Mouse (Mus musculus) liver, embryonic 11.5 days (tissue): ENCODE measurements around the gene Cwc27. TPM values are rescaled to one million over a fixed set of nuclear protein-coding genes. Genes with fewer than 3 reads are reported as not detected.
A peak's percentile ranks its signal among the peaks of the same experiment; 100 is the strongest.

Experiments used
- ATAC-seq: fragments of 200-750 bp; cut with Nextera tagmentation; replicated peaks from 2 replicates; pipeline ENCODE4 v1.8.0; 2017; ENCODE audit warnings: moderate number of reproducible peaks, mild to moderate bottlenecking, moderate TSS enrichment, moderate library complexity; ENCODE audit not compliant: low FRiP score
- DNase-seq: peaks from one replicate; pipeline ENCODE4 v3.0.0-alpha.2; 2017; ENCODE audit warnings: low spot score
- H3K27ac ChIP-seq: fragments of 300-500 bp; sonication (generic); 2 replicates; pipeline ENCODE4 v1.5.1; 2014; ENCODE audit warnings: mild to moderate bottlenecking, low read depth, low read length, control low read depth
- H3K27me3 ChIP-seq: fragments of 300-500 bp; sonication (generic); replicated peaks from 2 replicates; pipeline ENCODE4 v1.6.1; 2014; ENCODE audit warnings: low read length, mixed read lengths; ENCODE audit not compliant: control insufficient read depth, insufficient read depth
- H3K36me3 ChIP-seq: fragments of 300-500 bp; sonication (generic); 2 replicates; pipeline ENCODE4 v1.6.1; 2014; ENCODE audit warnings: mild to moderate bottlenecking, low read length, moderate library complexity, mixed read lengths; ENCODE audit not compliant: control insufficient read depth, insufficient read depth
- H3K4me1 ChIP-seq: fragments of 300-500 bp; sonication (generic); replicated peaks from 2 replicates; pipeline ENCODE4 v1.6.1; 2014; ENCODE audit warnings: low read length, mixed read lengths; ENCODE audit not compliant: control insufficient read depth, insufficient read depth
- H3K4me2 ChIP-seq: fragments of 300-500 bp; sonication (generic); 2 replicates; pipeline ENCODE4 v1.6.1; 2014; ENCODE audit warnings: mild to moderate bottlenecking, control low read depth, moderate library complexity
- H3K4me3 ChIP-seq: fragments of 300-500 bp; sonication (generic); 2 replicates; pipeline ENCODE4 v1.5.1; 2014; ENCODE audit warnings: low read depth, low read length, control low read depth
- H3K9ac ChIP-seq: fragments of 300-500 bp; sonication (generic); 2 replicates; pipeline ENCODE4 v1.6.1; 2014; ENCODE audit warnings: low read depth, low read length, control low read depth
- H3K9me3 ChIP-seq: fragments of 300-500 bp; sonication (generic); 2 replicates; pipeline ENCODE4 v1.6.1; 2016; ENCODE audit warnings: low read length, inconsistent platforms, mixed read lengths; ENCODE audit not compliant: control insufficient read depth
- WGBS: fragments of 180-500 bp; shearing (Covaris S2); extraction: QIAGEN DNeasy Blood & Tissue Kit; methylation state at CpG from one replicate; pipeline ENCODE4 v1.1.7; 2014; 5-methylcytosine and 5-hydroxymethylcytosine counted together
- polyA plus RNA-seq: library from polyadenylated mRNA; unstranded; fragments of >200 nt; fragmentation: Nextera tagmentation; extraction: Ambion mirVana; gene quantifications from 2 replicates; pipeline ENCODE4 v1.2.1, GENCODE M21; 2014

The Cwc27 gene
- polyA plus RNA-seq, 1 experiment from 2014 or later, result 21.7 TPM

GRCm38 (mm10) chr13:104742866-104743265 lies 74.1 kb downstream of the Cwc27 start:
- H3K36me3 ChIP-seq, result no peaks in the 10 kb centered on the region
- 88% methylated on average over 4 of the region's 4 CpGs for WGBS
- DNase-seq (no peak), ATAC-seq (no peak)
- no peaks in the 10 kb centered on the region for H3K27me3 ChIP-seq
- H3K9me3 ChIP-seq, result no peaks in the 10 kb centered on the region
- no peak overlapping the region for H3K4me3 ChIP-seq
- no peaks in the 10 kb centered on the region for H3K4me1 ChIP-seq
- no peak overlapping the region for H3K4me2 ChIP-seq
- no peak overlapping the region for H3K9ac ChIP-seq
- H3K27ac ChIP-seq, result no peak overlapping the region

- H3K36me3 ChIP-seq, result no peaks in the 10 kb centered on the region
- no peak overlapping the region for H3K4me2 ChIP-seq
- no peak overlapping the region for H3K4me3 ChIP-seq
- H3K9me3 ChIP-seq, result no peaks in the 10 kb centered on the region
- H3K4me1 ChIP-seq, result no peaks in the 10 kb centered on the region
- H3K27me3 ChIP-seq, result no peaks in the 10 kb centered on the region
- ATAC-seq, result no peak
- no peak overlapping the region for H3K9ac ChIP-seq
- DNase-seq, result no peak
- H3K27ac ChIP-seq, result no peak overlapping the region
- WGBS, result 71% methylated on average over 3 of the region's 3 CpGs
These were observed 87.5 kb downstream of the Cwc27 start for GRCm38 (mm10) chr13:104729261-104730046.

- Histone ChIP-seq H3K4me1 (no peaks in the 10 kb centered on the region), H3K4me2 (no peak overlapping the region), H3K9ac (no peak overlapping the region), H3K9me3 (no peaks in the 10 kb centered on the region), H3K27ac (no peak overlapping the region), H3K27me3 (no peaks in the 10 kb centered on the region), H3K36me3 (no peaks in the 10 kb centered on the region), H3K4me3 (no peak overlapping the region)
- WGBS, result 75% methylated on average over 2 of the region's 2 CpGs
- ATAC-seq (no peak), DNase-seq (no peak)
These were observed 89.3 kb downstream of the Cwc27 start for GRCm38 (mm10) chr13:104727681-104728080.

GRCm38 (mm10) chr13:104720133-104720532 lies 96.8 kb downstream of the Cwc27 start:
- no peaks in the 10 kb centered on the region for H3K9me3 ChIP-seq
- DNase-seq (no peak), ATAC-seq (no peak)
- H3K4me3 ChIP-seq, result no peak overlapping the region
- H3K36me3 ChIP-seq, result no peaks in the 10 kb centered on the region
- H3K27ac ChIP-seq, result no peak overlapping the region
- H3K27me3 ChIP-seq, result no peaks in the 10 kb centered on the region
- H3K9ac ChIP-seq, result no peak overlapping the region
- no peak overlapping the region for H3K4me2 ChIP-seq
- H3K4me1 ChIP-seq, result no peaks in the 10 kb centered on the region
- 72% methylated on average over 5 of the region's 5 CpGs for WGBS

- Histone ChIP-seq H3K27me3 (no peaks in the 10 kb centered on the region), H3K27ac (no peak overlapping the region), H3K9ac (no peak overlapping the region), H3K4me1 (no peaks in the 10 kb centered on the region), H3K9me3 (no peaks in the 10 kb centered on the region), H3K4me3 (no peak overlapping the region), H3K4me2 (no peak overlapping the region), H3K36me3 (no peaks in the 10 kb centered on the region)
- ATAC-seq, result no peak
- WGBS, result 71% methylated on average over 6 of the region's 6 CpGs
- DNase-seq, result no peak
These were observed 122.2 kb downstream of the Cwc27 start for GRCm38 (mm10) chr13:104694612-104695355.

GRCm38 (mm10) chr13:104692710-104693109 lies 124.2 kb downstream of the Cwc27 start:
- DNase-seq, result no peak
- 87% methylated on average over 3 of the region's 3 CpGs for WGBS
- H3K27ac ChIP-seq, result no peak overlapping the region

GRCm38 (mm10) chr13:104685537-104685936 lies 131.4 kb downstream of the Cwc27 start:
- no peak overlapping the region for H3K9ac ChIP-seq
- H3K4me1 ChIP-seq, result peaks cover 13% of the 10 kb centered on the region
- no peaks in the 10 kb centered on the region for H3K27me3 ChIP-seq
- no peak for DNase-seq
- no peaks in the 10 kb centered on the region for H3K36me3 ChIP-seq
- peak; percentile 86 for ATAC-seq
- 31% methylated on average over 2 of the region's 2 CpGs for WGBS
- no peak overlapping the region for H3K4me3 ChIP-seq
- no peaks in the 10 kb centered on the region for H3K9me3 ChIP-seq
- H3K27ac ChIP-seq, result peak overlapping the region; percentile 45; the same call in 1 of the 2 replicates
- peak overlapping the region; percentile 17; the same call in 1 of the 2 replicates for H3K4me2 ChIP-seq

More at GRCm38 (mm10) chr13:104692710-104693109, 124.2 kb downstream of the Cwc27 start:
- H3K27me3 ChIP-seq, result no peaks in the 10 kb centered on the region
- H3K4me1 ChIP-seq, result no peaks in the 10 kb centered on the region
- no peaks in the 10 kb centered on the region for H3K9me3 ChIP-seq
- no peaks in the 10 kb centered on the region for H3K36me3 ChIP-seq
- H3K4me2 ChIP-seq, result no peak overlapping the region
- H3K4me3 ChIP-seq, result no peak overlapping the region
- H3K9ac ChIP-seq, result no peak overlapping the region
- no peak for ATAC-seq

- DNase-seq (no peak), ATAC-seq (peak; percentile 47; the same call in 1 of the 2 replicates)
- Histone ChIP-seq H3K4me2 (no peak overlapping the region), H3K4me1 (peaks cover 13% of the 10 kb centered on the region), H3K27ac (no peak overlapping the region), H3K9ac (no peak overlapping the region), H3K4me3 (no peak overlapping the region), H3K36me3 (no peaks in the 10 kb centered on the region), H3K9me3 (no peaks in the 10 kb centered on the region), H3K27me3 (no peaks in the 10 kb centered on the region)
- WGBS, result 57% methylated on average over 6 of the region's 6 CpGs
These were observed 132.5 kb downstream of the Cwc27 start for GRCm38 (mm10) chr13:104684361-104685011.
